Mouse (Mus musculus) cerebellum, adult 2 months (tissue): ENCODE measurements around the gene Zfp488.

ENCODE experiments used
- CTCF ChIP-seq: fragments of 200-500 bp; IDR thresholded peaks from 2 replicates; pipeline ENCODE4 v1.5.1; 2011; ENCODE audit warnings: low read depth, mild to moderate bottlenecking, control low read depth, low read length, moderate library complexity, borderline replicate concordance; ENCODE audit not compliant: insufficient read depth
- POLR2A ChIP-seq: fragments of 200-500 bp; IDR thresholded peaks from 2 replicates; pipeline ENCODE4 v1.6.1; 2011; ENCODE audit warnings: low read length, control low read depth, borderline replicate concordance; ENCODE audit not compliant: insufficient read depth

DNA sequence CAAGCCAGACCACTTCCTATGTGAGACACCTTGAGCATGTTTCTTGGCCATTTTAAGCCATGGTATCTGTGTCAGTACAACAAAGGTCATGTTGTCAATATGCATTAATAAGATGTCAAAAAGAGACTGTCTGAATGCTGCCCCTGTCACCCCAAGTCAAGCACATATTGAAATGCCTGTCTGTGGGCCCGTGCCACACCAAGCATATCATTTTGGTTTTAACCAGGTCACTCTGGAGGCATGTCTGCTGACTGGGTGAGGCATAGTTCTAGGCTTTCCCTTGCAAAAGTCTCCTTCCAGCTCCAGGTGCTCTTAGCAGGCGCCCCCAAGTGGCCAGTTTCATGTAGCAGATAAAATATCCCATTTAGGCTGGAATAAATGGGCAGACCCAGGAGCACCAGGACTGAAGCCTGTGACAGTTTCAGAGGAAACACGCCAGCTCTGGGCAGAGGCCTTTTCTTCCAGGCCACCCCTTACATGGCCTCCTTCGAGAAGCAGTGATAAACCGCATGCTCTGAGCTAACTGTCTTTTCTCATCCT is 44.7 kb downstream of the Zfp488 start:
- TF ChIP-seq CTCF (0 out of 2 replicates have a peak, but pooled peaks have one; percentile 35), POLR2A (no peak)
